Mouse (Mus musculus): ENCODE measurements around the gene Spryd3. TPM values are rescaled to one million over a fixed set of nuclear protein-coding genes. Genes with fewer than 3 reads are reported as not detected.

Spryd3 gene
- total RNA-seq, 2 experiments from 2014 or later: 14.2 to 14.8 TPM

GRCm38 (mm10) chr15:102147674-102148402 lies 11.8 kb upstream of the Spryd3 start:
- no peak for DNase-seq

GRCm38 (mm10) chr15:102146882-102147281 lies 10.8 kb upstream of the Spryd3 start:
- DNase-seq: peak; percentile 52

GRCm38 (mm10) chr15:102146089-102146488 lies 10.1 kb upstream of the Spryd3 start:
- no peak for DNase-seq

DNA sequence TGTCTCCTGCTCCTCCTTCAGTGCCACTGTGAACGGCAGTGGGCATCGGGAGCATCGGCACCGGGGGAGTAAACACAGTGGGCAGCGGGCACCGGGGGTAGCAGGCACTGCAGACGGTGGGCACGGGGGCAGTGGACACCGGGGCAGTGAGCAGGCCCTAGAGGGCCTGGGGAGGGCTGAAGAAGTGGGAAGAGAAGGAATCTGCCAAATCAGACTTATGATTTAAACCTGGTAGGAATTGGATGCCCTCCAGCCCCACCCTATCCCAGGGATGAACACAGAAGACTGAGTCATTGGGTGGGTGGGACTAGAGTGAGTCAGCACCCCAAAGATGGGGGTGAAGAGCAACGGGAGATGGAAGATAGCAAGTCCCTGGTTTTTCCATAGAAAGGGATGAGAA lies 9.3 kb upstream of the Spryd3 start:
- peak; percentile 41 for DNase-seq

GRCm38 (mm10) chr15:102144726-102145125 lies 8.7 kb upstream of the Spryd3 start:
- DNase-seq: no peak

DNA sequence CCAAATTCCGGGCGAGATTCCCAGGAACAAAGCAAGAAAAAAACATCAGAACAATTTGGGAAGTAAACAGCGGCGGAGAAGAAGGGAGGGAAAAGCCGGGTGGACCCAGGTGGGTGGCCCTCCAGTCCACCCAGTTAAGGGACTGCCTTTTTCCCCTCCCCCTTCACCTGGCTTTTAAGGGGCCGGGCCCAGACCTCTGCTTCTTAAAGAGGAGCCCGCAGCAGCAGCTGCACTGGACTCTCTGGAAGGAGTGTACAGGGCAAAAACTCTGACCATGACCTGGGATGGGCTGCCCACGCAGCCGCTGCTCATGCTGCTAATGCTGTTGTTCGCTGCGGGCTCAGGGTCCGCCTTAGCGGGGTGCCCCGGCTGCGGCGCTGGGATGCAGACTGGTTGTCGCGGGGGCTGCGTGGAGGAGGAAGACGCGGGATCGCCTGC lies 8.3 kb upstream of the Spryd3 start, which contains the start of gene Igfbp6:
TSS of gene Igfbp6 (plus strand) at position 89 of the 438 bp plus-strand sequence.
- DNase-seq: peak; percentile 30

- peak; percentile 49 for DNase-seq
Measured at GRCm38 (mm10) chr15:102142914-102143912, 7.2 kb upstream of the Spryd3 start.

GRCm38 (mm10) chr15:102141120-102141519 lies 5.1 kb upstream of the Spryd3 start:
- no peak for DNase-seq

GRCm38 (mm10) chr15:102135522-102136128 lies 409 bp downstream of the Spryd3 start:
- no peak for DNase-seq

GRCm38 (mm10) chr15:102134709-102135108 lies 1.3 kb downstream of the Spryd3 start:
- no peak for DNase-seq

DNA sequence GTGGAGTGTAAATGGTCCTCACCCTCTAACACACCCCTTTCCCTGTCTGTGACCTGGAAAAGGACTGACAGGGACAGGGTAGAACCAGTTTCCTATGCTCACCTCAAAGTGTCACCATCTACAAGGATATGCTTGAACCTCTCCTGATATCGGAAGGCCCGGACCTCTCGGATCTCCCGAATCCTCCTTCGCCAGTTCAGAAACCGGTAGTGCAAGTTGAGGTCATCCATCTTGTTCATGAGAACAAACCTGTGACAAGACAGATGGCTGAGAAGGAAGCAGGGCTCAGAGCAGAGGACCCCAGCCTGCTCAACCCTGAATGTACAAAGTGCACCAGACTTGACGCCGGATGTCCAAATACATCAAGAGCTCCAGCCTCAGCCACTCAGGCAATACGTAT lies 2.7 kb downstream of the Spryd3 start:
- DNase-seq: no peak

GRCm38 (mm10) chr15:102126303-102126702 lies 9.7 kb downstream of the Spryd3 start:
- DNase-seq: peak; percentile 62

GRCm38 (mm10) chr15:102120530-102120929 lies 15.5 kb downstream of the Spryd3 start:
- peak; percentile 32 for DNase-seq

- DNase-seq: no peak
Measured at GRCm38 (mm10) chr15:102119831-102120170, 16.2 kb downstream of the Spryd3 start.

- no peak for DNase-seq
Measured at GRCm38 (mm10) chr15:102119121-102119830, 16.8 kb downstream of the Spryd3 start.

GRCm38 (mm10) chr15:102118591-102118990 lies 17.4 kb downstream of the Spryd3 start:
- DNase-seq: no peak

DNA sequence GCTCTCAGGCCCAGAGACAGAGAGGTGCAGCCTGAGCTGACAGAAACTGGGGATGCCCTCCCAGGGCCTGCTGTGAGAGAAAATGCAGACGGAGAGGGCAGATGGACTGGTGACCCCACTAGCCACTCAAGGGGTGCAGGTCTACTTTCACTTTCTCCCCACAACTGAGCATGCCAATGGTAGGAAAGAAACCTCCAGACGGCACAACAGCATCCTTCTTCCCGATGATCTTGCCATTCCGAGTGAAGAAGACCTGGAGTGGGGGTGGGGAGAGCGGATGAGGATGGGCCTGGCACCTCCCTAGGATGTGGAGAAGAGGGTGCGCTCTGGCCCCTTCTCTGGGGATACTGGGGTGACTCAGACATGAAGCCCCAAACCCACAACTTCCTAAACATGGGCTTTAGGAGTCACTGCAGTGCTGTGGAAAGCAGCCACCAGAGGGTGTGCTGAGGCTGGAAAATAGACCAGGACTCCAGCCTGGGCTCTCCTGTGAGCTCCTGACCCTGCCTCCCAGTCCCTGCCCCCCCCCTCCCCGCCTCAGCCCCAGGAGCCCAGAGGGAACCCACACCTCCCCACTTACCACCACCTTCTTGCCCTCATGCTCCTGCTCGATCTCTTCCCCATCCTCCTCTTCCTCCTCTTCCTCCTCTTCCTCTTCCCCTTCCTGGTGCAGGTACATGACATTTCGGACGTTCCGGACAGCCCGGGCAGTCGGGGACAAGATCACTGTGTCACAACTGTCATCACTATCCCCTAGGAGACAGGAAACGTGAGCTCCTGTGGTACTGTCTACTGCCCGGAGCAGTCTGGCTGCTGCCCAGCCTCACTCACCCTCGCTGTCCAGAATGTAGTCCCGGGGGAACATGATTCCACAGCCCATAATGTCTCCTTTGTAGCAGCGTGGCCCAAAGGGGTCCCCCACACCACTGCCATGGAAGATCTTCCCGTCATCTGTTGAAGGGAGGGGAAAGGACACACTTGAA lies 18.3 kb downstream of the Spryd3 start:
- DNase-seq: peak; percentile 51

- peak; percentile 15 for DNase-seq
Measured at GRCm38 (mm10) chr15:102116753-102117415, 19.1 kb downstream of the Spryd3 start.

DNA sequence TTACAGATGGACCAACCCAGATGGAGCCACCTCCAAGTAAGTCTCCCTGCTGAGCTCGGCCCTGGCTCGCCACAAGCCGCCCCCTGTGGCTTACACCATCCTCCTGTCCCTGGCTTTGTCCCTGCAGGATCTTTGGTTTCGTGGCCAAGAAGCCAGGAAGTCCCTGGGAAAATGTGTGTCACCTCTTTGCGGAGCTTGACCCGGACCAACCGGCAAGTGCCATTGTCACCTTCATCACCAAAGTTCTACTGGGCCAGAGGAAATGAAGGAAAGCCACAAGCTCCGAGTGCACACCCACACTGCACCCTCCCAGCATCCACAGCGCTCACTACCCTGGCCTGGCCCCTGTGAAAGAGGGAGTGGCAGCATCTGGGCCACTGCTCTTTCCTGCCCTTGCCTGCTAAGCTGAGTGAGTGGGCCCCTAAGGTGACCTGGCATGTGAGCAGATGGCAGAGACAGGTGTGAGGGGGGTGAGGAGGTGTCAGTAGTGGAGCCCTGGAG lies 20.3 kb downstream of the Spryd3 start:
- no peak for DNase-seq

Data from gastrocnemius, postnatal 10 days (tissue).